Mouse (Mus musculus) gonadal fat pad, adult 2 months (tissue): Measurements from ENCODE around the gene Kitl. TPM values are rescaled to one million over a fixed set of nuclear protein-coding genes. Genes with fewer than 3 reads are reported as not detected.
A peak's percentile ranks its signal among the peaks of the same experiment; 100 is the strongest.

Source experiments
- DNase-seq: peaks from one replicate; pipeline ENCODE4 v3.0.0-alpha.2; 2012; ENCODE audit warnings: low read depth
- polyA plus RNA-seq: library from polyadenylated mRNA; depleted of rRNA; stranded (reverse); fragments of >200 nt; gene quantifications from 2 replicates; pipeline ENCODE4 v1.2.3, GENCODE M21; 2012

Gene Kitl
- polyA plus RNA-seq, 1 experiment = 25.2 TPM

DNA sequence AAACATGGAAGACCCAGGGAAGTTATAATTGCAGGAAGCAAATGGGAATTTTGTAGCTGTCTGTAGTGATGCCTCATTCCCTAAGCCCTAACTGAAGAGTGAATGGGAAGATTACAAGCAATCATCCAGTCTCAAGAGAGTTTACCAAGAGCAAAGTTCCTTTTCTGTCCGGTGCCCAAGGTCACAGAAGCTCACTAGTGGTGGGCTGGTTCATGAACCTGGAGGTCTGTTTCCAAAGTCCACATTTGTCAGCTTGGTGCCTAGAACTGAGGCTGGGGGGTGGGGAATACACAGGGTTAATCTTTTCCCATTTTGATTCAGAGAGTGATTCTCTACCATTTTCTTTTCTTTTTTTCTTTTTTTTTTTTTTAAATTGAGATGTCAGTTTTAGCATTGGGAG is 11.3 kb downstream of the Kitl start:
- no peak for DNase-seq

- DNase-seq = no peak
Measured at GRCm38 (mm10) chr10:100030385-100030784, 15.0 kb downstream of the Kitl start.

DNA sequence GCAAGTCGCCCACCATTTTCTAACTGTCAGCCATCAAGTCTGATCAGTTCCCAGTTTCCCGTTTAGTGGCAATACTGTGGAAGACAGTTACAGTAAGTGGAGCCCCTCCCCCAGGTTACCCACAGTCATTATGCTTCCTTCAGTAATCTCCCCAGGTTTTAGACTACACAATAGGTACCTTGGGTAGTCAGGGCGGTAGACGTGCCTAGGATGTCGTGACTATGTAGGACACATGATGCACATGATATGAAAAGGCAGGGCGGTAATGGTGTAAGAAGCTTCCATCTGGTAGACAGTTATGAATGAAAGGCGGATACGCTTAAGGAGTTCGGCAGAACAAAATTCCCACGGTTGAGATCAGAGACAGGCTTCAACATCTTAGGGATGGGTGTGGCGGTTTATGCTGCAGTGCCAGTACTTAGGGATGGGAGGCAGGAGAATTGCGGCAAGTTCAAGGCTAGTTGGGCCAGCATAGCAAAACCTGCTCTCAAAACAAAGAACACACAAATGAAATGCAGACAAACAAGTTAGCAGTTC is 15.6 kb downstream of the Kitl start:
- no peak for DNase-seq

DNA sequence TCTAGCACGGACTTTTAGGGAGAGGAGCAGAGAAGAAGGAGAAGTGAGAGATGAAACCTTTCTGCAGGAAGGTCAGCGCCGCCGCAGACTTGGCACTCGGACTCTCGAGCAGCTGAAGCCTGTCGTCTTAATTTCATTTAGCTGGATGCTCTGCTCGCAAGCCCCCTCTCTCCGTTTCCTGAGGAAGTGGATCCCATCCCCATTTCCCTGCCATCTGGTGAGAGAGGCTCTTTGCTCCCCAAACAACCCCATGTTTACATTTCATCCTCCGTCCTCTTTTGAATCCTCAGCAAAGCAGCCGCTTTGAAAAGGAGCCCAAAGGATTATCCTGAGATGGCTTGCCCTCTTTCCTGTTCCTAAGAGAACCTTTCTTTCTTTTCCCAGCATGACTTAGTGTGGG is 16.2 kb downstream of the Kitl start:
- no peak for DNase-seq

- no peak for DNase-seq
Measured at GRCm38 (mm10) chr10:100032566-100032965, 17.1 kb downstream of the Kitl start.

GRCm38 (mm10) chr10:100036021-100036420 is 20.6 kb downstream of the Kitl start:
- DNase-seq = no peak

- DNase-seq = no peak
Measured at GRCm38 (mm10) chr10:100038342-100038898, 23.0 kb downstream of the Kitl start.

- DNase-seq = no peak
Measured at GRCm38 (mm10) chr10:100038994-100039393, 23.6 kb downstream of the Kitl start.

DNA sequence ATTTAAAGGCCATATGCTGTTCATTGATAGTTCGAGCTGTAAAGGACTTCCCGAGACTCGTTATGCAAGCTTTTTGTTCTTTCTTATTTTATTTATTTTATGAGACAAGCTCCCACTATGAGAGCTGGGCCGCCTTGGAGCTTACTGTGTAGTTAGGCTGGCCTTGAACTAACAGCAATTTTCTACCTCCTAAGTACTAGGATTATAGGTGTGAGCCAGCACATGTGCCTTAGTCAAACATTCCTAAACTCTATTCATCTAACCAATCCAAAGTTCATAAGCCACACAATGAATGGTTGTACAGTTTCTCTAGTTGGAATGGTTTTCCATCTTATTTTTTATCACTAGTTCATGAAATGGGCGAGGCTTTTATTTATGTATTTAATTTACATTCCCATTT is 28.3 kb downstream of the Kitl start:
- DNase-seq = no peak

DNA sequence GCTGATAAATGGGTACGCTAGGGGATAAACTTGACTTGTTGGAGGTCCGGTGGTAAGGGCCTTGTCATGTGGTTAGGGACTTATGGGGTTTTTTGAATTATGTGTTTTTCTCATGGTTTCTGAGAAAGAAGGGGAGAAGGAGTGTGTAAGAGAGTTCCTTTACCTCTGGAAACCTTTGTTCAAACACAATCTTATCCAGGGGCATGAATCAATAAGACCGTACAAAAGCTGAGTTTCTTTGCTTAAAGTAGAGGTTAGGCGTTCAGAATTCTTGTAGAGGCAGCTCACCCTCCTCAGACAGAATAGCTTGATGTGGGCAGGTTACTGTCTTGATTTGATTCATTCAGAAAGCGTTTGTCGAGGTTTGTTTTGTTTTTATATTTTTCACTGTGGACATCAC is 28.7 kb downstream of the Kitl start:
- no peak for DNase-seq

DNA sequence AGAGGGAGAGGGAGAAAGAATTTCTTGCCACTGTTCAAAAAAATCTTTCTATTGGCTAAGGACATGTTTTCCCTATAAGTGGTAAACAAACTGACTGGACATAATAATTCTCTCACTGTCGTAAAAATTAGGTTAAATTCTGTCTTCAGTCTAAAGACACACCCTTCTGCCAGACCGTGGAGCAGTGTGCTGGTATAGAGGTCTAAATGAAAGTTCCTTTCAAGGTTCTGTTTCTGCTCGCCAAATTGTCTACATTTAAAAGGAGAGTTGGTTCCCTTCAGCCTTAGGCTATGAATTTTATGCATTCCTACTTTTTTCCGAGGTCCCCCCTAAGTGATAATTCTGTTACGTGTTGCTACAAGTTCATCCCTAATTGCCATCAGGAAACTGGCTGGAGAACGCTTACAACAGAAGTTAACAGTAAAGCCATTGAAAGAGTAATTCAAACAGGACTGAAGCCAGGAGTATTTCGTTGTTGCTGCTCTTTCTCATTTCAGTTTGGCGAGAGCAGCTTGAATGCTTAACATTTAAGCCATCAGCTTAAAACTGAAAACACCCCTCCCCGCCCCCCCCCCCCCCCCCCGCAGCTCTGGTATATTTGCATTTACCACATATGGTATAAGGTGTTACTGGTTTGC is 35.8 kb downstream of the Kitl start:
- no peak for DNase-seq

- no peak for DNase-seq
Measured at GRCm38 (mm10) chr10:100052404-100052803, 37.0 kb downstream of the Kitl start.

- DNase-seq = no peak
Measured at GRCm38 (mm10) chr10:100052911-100053310, 37.5 kb downstream of the Kitl start.

DNA sequence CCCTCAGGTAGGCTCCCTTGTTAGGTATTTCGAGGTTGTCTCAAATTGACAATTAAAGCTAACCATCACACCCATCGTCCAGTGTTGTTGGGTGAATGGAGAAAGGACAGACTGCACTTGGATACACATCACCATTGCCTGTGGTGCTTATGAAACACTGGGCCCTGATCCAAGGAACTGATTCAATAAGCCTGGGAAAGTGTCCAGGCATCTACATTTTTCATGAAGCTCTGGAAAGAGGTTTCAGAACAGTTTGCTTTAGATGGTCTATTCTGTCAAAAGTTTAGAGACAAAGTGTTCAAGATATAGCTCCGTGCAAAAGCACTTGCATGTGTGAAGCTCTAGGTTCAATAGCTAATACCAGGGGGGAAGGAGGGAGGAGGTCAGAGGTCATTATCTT is 38.6 kb downstream of the Kitl start:
- no peak for DNase-seq

DNA sequence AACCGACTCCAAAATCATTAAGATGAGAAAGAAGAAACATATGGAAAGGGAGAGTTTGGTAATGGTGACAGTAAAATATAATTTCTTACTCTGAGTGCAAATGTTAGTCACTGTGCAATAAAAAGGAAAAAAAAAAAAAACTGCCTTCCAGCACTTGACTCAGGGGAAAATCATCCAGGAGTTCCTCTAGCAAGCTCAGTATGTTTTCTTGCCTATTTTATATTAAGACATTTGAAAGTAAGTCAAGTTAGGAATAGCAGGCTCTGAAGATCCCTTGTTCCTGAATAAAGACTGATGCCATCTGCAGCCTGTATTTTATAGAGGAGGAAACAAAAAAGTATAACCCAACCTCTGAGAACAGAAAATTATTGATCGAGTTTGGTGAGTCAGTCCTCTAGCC is 39.7 kb downstream of the Kitl start:
- DNase-seq = no peak

- no peak for DNase-seq
Measured at GRCm38 (mm10) chr10:100057106-100057623, 41.7 kb downstream of the Kitl start.

DNA sequence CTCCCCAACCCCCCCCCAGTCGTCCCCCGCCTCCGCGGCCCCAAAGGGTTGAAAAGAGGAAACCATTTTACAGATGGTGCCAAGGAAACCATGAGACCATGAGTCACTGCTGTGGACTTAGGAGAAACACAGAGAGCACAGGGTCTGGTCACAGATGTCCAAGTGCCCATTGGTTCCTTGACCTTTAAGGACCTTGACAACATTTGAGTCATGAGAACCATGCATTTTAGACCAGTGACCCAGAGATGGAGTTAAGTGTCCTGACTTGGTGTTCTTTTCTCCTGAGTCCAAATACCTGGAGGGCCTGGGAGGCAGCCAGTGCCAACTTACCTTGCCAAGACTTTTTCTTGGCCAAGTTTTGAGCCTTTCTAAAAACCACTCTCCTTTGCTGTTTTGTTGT is 43.9 kb downstream of the Kitl start:
- DNase-seq = no peak

DNA sequence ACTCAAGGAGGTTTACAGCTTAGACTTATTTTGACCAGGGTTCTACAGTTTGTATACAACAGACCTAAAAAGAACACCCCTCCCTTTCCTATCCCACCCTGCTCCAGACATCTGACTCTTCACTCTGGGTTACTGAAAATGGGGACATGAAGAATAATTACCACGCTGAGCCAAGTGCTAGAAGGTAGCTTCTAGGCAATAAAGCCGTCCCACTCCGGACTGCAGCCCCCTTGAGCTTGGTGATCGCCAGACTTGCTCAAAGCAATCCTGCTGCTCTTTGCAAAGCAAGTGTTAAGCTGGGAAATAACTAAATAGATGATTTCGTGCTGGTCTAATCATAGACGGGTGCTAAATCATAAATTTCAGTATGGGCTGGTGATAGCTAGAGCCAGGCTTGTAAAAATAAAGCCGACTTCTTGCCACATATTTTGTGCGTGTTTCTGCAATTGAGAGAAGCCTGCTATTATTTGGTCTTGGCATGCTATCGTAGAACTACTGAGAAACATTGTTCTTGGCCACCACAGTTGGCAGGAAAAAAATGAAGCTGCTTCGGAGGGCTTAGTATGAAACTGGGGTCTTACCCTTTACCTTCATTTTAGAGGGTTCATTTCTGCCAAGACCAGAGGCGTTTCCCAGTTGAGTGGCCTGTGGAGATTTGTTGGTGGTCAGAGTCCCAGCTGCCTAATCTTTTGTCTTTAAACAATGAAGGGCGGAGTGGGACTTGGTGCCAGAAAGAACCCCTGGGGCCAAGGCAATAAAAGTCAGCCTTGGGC is 50.3 kb downstream of the Kitl start:
- peak; percentile 83 for DNase-seq

DNA sequence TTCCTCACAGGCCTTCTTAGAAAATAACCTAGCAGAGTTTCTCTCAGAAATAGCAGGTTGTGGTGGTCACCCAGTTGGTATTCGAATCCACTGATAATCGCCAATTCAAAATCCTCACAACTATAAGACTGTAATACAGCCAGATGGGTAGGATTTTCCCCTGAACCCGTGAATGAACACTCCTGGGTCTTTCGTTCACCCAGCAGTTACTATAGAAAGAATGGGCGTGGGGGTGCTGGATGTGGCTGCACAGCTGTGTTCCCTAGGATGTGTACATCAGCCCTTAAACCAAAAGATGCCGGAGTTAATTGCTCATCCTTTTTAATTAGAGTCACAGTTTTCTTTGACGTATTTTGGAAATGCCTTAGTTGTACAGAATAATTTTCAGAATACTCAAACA is 50.9 kb downstream of the Kitl start:
- no peak for DNase-seq

- no peak for DNase-seq
Measured at GRCm38 (mm10) chr10:100072641-100073040, 57.2 kb downstream of the Kitl start.

GRCm38 (mm10) chr10:100073092-100073491 is 57.7 kb downstream of the Kitl start:
- no peak for DNase-seq

- no peak for DNase-seq
Measured at GRCm38 (mm10) chr10:100101115-100101514, 85.7 kb downstream of the Kitl start.

GRCm38 (mm10) chr10:100111209-100111608 is 95.8 kb downstream of the Kitl start:
- DNase-seq = no peak
